Comparison of ENCODE assay signal across 8 mouse cellular contexts in the genomic region with DNA sequence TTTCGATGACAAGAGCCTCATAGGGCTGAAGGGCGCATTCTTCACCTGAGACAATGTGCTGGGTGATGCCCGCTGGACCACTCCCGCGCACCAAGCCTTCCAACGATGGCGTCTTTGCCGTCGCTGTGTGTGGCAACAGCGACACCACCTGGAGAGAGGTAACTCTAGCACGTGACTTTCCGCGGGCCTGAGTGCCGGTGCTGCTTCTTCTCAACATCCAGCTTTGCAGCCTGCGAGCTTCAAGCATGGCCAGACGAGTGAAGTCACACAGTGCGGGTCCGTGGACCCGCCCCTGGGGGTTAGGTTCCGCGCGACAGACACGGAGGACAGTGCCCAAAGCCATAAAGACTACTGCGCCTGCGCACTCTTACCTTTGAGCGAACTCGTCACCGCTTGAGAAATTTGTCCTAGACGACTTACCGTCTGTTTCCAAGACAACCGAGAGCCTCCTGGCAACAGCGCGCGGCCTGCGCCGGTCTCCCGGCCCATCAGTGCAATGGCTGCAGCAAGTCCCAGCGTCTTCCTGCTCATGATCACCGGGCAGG. TPM values are rescaled to one million over a fixed set of nuclear protein-coding genes. Genes with fewer than 3 reads are reported as not detected.
DNase-seq lines count a peak whose midpoint lies in the region; ATAC-seq and TF ChIP-seq lines count a peak whose summit lies in the region.

Gene B9d1, plus strand, starts transcription at position 432 of the 545 bp plus-strand sequence.

- no peak for TF ChIP-seq EP300 in liver, embryonic 14.5 days (IDR thresholded peaks at IDR 0.05; ENCODE audit: low read depth)
- no peak for TF ChIP-seq EP300 in stomach, postnatal 0 days (optimal IDR thresholded peaks at IDR 0.05)

- under 1% methylated on average over 39 of the region's 39 CpGs for WGBS in forebrain, embryonic 10.5 days
- under 1% methylated on average over 39 of the region's 39 CpGs for whole genome bisulfite sequencing in heart, embryonic 15.5 days
- under 1% methylated on average over 39 of the region's 39 CpGs for WGBS in liver, embryonic 14.5 days (ENCODE audit: insufficient replicate concordance)
- WGBS in neural tube, embryonic 11.5 days = under 1% methylated on average over 39 of the region's 39 CpGs
- 1% methylated on average over 39 of the region's 39 CpGs for WGBS in stomach, postnatal 0 days

- H3K27me3 ChIP-seq in forebrain, embryonic 10.5 days (ENCODE audit: poor library complexity, severe bottlenecking) = no peaks in the 10 kb centered on the region
- no peaks in the 10 kb centered on the region for H3K27me3 ChIP-seq in heart, embryonic 15.5 days
- H3K27me3 ChIP-seq in liver, embryonic 14.5 days (ENCODE audit: control insufficient read depth, insufficient read depth, low read length) = no peaks in the 10 kb centered on the region
- no peaks in the 10 kb centered on the region for H3K27me3 ChIP-seq in neural tube, embryonic 11.5 days (ENCODE audit: control insufficient read depth, insufficient read depth, low read length)
- H3K27me3 ChIP-seq in stomach, postnatal 0 days (ENCODE audit: control insufficient read depth, insufficient read depth, low read length) = no peaks in the 10 kb centered on the region

- peaks cover 20% of the 10 kb centered on the region for H3K4me1 ChIP-seq in forebrain, embryonic 10.5 days
- H3K4me1 ChIP-seq in heart, embryonic 15.5 days (replicated peaks) = peaks cover 11% of the 10 kb centered on the region
- peaks cover 4 to 5% of the 10 kb centered on the region in 2 experiments; a peak in 3 of 4 replicates for H3K4me1 ChIP-seq in liver, embryonic 14.5 days (replicated peaks; ENCODE audit: control insufficient read depth in 2 of 2, insufficient read depth in 2 of 2, low read length in 1 of 2)
- peaks cover 6% of the 10 kb centered on the region; the same call in 1 of the 2 replicates for H3K4me1 ChIP-seq in neural tube, embryonic 11.5 days (ENCODE audit: control insufficient read depth, insufficient read depth, low read length)
- no peaks in the 10 kb centered on the region for H3K4me1 ChIP-seq in stomach, postnatal 0 days (replicated peaks; ENCODE audit: control insufficient read depth, insufficient read depth)

- H3K36me3 ChIP-seq in forebrain, embryonic 10.5 days (replicated peaks) = peaks cover 18% of the 10 kb centered on the region
- no peaks in the 10 kb centered on the region for H3K36me3 ChIP-seq in heart, embryonic 15.5 days
- no peaks in the 10 kb centered on the region for H3K36me3 ChIP-seq in liver, embryonic 14.5 days (replicated peaks; ENCODE audit: control insufficient read depth, insufficient read depth, low read depth)
- H3K36me3 ChIP-seq in neural tube, embryonic 11.5 days (ENCODE audit: control insufficient read depth, insufficient read depth, low read length) = no peaks in the 10 kb centered on the region
- H3K36me3 ChIP-seq in stomach, postnatal 0 days (ENCODE audit: control insufficient read depth, insufficient read depth, low read length) = no peaks in the 10 kb centered on the region

- H3K9ac ChIP-seq in heart, embryonic 15.5 days = peak within 1 kb of the TSS; percentile 71
- H3K9ac ChIP-seq in liver, embryonic 14.5 days (replicated peaks) = peak within 1 kb of the TSS; percentile 68
- peak within 1 kb of the TSS; percentile 71 for H3K9ac ChIP-seq in neural tube, embryonic 11.5 days (ENCODE audit: low read length)
- H3K9ac ChIP-seq in stomach, postnatal 0 days (ENCODE audit: low read length) = peak within 1 kb of the TSS; percentile 67

- DNase-seq in CD8-positive naive resting alpha-beta T cell, adult 2 months (ENCODE audit: low read depth in 2 of 2, low spot score in 2 of 2) = peak; percentile 89 to 93
- DNase-seq in c-Kit-positive CD71-negative TER-119-negative erythroid progenitor cells, embryonic 14.5 days (ENCODE audit: low read depth) = peak; percentile 98
- DNase-seq in forebrain, embryonic 10.5 days (ENCODE audit: extremely low spot score, low spot score) = peak; percentile 96
- DNase-seq in kidney, postnatal 25 days = peak; percentile 96 to 98
- peak; percentile 86 to 88 (median 87) for DNase-seq in liver, embryonic 14.5 days (ENCODE audit: low read depth in 3 of 3, low spot score in 3 of 3)
- peak; percentile 95 for DNase-seq in neural tube, embryonic 11.5 days (ENCODE audit: low spot score)
- DNase-seq in stomach, postnatal 0 days (ENCODE audit: low spot score) = peak; percentile 92

- TF ChIP-seq CTCF in liver, embryonic 14.5 days (IDR thresholded peaks at IDR 0.05; ENCODE audit: low read depth) = peak; percentile 97
- TF ChIP-seq CTCF in stomach, postnatal 0 days (IDR thresholded peaks at IDR 0.05; ENCODE audit: low read depth) = peak; percentile 100

- peak within 1 kb of the TSS; percentile 78 for H3K4me2 ChIP-seq in heart, embryonic 15.5 days
- peak within 1 kb of the TSS; percentile 77 for H3K4me2 ChIP-seq in liver, embryonic 14.5 days (ENCODE audit: low read depth)
- H3K4me2 ChIP-seq in neural tube, embryonic 11.5 days (ENCODE audit: low read depth) = peak within 1 kb of the TSS; percentile 72
- peak within 1 kb of the TSS; percentile 71 for H3K4me2 ChIP-seq in stomach, postnatal 0 days (replicated peaks; ENCODE audit: low read depth)

- peak; percentile 83 for ATAC-seq in heart, embryonic 15.5 days (replicated peaks; ENCODE audit: insufficient number of reproducible peaks, insufficient read depth, low FRiP score, low read depth)
- ATAC-seq in liver, embryonic 14.5 days (ENCODE audit: insufficient read depth) = peak; percentile 83
- peak; percentile 90 for ATAC-seq in neural tube, embryonic 11.5 days (ENCODE audit: insufficient read depth, low FRiP score, low TSS enrichment)
- peak; percentile 89 for ATAC-seq in stomach, postnatal 0 days (ENCODE audit: low FRiP score, low TSS enrichment)

- H3K9me3 ChIP-seq in forebrain, embryonic 10.5 days = no peaks in the 10 kb centered on the region
- H3K9me3 ChIP-seq in heart, embryonic 15.5 days (replicated peaks) = no peaks in the 10 kb centered on the region
- H3K9me3 ChIP-seq in liver, embryonic 14.5 days (ENCODE audit: control insufficient read depth, low read length) = no peaks in the 10 kb centered on the region
- no peaks in the 10 kb centered on the region for H3K9me3 ChIP-seq in neural tube, embryonic 11.5 days (ENCODE audit: control insufficient read depth, low read length)
- no peaks in the 10 kb centered on the region for H3K9me3 ChIP-seq in stomach, postnatal 0 days (ENCODE audit: control insufficient read depth, low read length)

- H3K4me3 ChIP-seq in forebrain, embryonic 10.5 days = peak within 1 kb of the TSS; percentile 78
- H3K4me3 ChIP-seq in heart, embryonic 15.5 days = peak within 1 kb of the TSS; percentile 66
- H3K4me3 ChIP-seq in liver, embryonic 14.5 days (ENCODE audit: insufficient read depth in 1 of 2, low read depth in 2 of 2, low read length in 2 of 2) = peak within 1 kb of the TSS; percentile 55 to 63
- H3K4me3 ChIP-seq in neural tube, embryonic 11.5 days (ENCODE audit: low read depth, low read length) = peak within 1 kb of the TSS; percentile 56
- peak within 1 kb of the TSS; percentile 59 for H3K4me3 ChIP-seq in stomach, postnatal 0 days (ENCODE audit: low read depth, low read length)

- H3K27ac ChIP-seq in forebrain, embryonic 10.5 days = peak within 1 kb of the TSS; percentile 96
- H3K27ac ChIP-seq in heart, embryonic 15.5 days = peak within 1 kb of the TSS; percentile 74
- no peak within 1 kb of the TSS for H3K27ac ChIP-seq in liver, embryonic 14.5 days
- H3K27ac ChIP-seq in neural tube, embryonic 11.5 days (ENCODE audit: low read depth, low read length) = peak within 1 kb of the TSS; percentile 53; the same call in 1 of the 2 replicates
- peak within 1 kb of the TSS; percentile 69; the same call in 1 of the 2 replicates for H3K27ac ChIP-seq in stomach, postnatal 0 days (replicated peaks)

RNA-seq across cellular contexts. Expression of gene B9d1, which starts in this region (rescaled TPM):
- polyA plus RNA-seq in forebrain, embryonic 10.5 days (2016; fragmentation: Nextera tagmentation; extraction: Ambion mirVana) = 53.0 and 53.3 TPM in 2 replicates
- polyA plus RNA-seq in heart, embryonic 15.5 days (2015; fragmentation: Nextera tagmentation; extraction: Ambion mirVana) = 11.1 and 15.8 TPM in 2 replicates
- 2.2 and 3.0 TPM in 2 replicates for polyA plus RNA-seq in liver, embryonic 14.5 days (2012; rRNA removed)
- 1.8 and 2.3 TPM in 2 replicates for polyA plus RNA-seq in liver, embryonic 14.5 days (2014; fragmentation: Nextera tagmentation; extraction: Ambion mirVana)
- 40.5 and 45.8 TPM in 2 replicates for polyA plus RNA-seq in neural tube, embryonic 11.5 days (2014; fragmentation: Nextera tagmentation; extraction: Ambion mirVana)
- 11.3 and 11.9 TPM in 2 replicates for polyA plus RNA-seq in stomach, postnatal 0 days (2015; fragmentation: Nextera tagmentation; extraction: Ambion mirVana)
